Mouse (Mus musculus) heart, postnatal 4 days (tissue): ENCODE measurements at regions not wholly inside any gene's neighbourhood (a gene's known extent, or its start where the extent isn't known, plus 50 kb on each side); places are given as distances from the start of the nearest gene placed in this dataset.

Experiments used
- DNase-seq: peaks from one replicate; pipeline ENCODE4 v3.0.0; 2021

DNA sequence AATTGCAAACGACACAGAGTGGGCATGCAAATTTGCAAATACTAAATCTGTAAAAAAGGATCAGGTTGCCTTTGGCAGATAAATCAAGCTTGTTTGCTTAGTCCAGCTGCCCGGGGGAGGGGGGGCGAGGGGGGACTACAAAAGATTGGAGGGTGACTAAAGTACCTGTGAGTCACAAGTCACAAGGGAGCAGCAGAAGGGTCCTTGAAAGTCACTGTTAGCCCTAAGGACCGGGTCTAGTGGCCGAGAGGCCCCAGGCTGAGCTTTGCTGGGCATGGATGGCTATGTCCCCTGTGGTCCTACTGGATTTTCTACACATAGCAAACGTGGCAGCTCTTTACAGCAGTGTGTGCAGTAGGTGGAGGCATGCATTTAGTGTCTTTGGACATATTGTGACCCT, 118.4 kb upstream of the Pitx1 start:
- DNase-seq = no peak

DNA sequence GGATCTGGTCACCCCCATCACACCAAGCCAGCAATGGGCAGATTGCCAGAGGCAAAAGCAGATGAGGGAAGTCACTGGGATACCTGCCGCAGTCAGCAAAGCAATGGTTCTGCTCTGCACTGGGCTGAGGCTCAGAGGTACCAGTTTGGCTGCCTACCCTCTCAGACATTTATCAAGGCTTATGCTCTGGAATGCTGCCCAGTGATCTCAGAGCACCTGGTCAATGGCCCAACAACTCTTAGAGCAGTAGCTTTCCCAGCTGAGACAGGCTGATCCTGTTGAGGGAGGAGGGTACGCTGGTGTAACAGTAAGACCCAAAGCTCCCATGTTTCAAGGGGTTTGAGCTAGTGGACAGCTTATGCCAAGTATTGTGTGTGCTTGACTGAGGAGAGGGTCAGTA, 117.4 kb upstream of the Pitx1 start:
- DNase-seq = no peak

- DNase-seq = no peak
These were observed 114.8 kb upstream of the Pitx1 start for GRCm38 (mm10) chr13:55950773-55951172.

DNA sequence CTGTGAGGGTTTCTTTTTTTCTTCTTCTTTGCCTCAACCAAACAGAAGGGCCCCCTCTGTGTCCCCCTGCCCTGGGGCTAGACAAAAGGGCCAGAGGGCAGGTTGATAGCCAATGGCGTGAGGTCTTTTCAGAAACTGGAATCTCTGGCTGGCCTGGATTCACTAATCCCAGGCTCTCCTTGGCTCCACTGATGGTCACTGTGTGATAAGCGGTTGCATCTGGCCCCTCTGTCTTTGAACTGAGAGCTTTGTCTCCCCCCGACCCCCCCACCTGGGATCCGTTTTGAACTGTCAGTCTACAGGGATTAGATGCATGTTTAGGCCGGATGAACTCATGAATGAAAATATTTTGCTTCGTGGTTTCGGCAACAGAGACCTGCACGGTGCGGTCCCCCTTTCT, 112.6 kb upstream of the Pitx1 start:
- no peak for DNase-seq

GRCm38 (mm10) chr13:55948144-55948543, 112.2 kb upstream of the Pitx1 start:
- no peak for DNase-seq

DNA sequence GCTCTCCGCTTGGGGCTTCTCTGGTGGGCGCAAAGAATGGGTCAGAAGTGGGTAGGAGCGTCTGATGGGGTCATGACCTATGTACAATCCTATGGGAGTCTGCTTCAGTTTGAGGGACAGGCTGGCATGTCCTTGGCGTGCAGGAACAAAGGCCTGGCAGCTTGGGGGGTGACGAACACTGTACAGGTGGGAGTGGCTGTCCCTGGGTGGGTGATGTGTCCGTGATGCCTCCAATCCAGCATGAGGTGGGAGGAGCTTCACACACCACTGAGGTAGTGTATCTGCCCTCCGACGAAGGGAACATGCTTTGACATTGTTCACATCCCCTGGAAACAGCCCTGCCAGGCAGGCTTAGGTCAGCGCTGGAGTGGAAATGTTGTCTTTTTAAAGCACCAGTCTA, 101.4 kb upstream of the Pitx1 start:
- DNase-seq = no peak

DNA sequence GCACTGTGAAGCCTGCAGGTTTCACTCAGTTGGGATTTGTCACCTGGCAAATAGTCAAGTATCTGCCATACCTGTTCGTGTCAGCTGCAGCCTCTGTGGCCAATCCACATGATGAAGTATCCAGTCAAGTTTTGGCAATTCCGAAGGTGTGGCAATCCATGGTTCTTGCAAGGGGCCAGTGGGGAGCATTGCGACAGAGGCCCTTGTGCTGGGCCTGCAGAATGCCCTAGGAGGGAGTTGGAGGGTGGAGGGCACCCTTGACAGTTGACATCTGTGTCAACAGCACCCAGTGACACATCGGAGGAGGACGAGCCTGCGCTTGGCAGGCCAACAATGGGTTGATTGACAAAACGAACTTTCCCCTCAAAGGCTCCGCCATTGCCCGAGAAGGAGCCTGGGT, 101.0 kb upstream of the Pitx1 start:
- no peak for DNase-seq

DNA sequence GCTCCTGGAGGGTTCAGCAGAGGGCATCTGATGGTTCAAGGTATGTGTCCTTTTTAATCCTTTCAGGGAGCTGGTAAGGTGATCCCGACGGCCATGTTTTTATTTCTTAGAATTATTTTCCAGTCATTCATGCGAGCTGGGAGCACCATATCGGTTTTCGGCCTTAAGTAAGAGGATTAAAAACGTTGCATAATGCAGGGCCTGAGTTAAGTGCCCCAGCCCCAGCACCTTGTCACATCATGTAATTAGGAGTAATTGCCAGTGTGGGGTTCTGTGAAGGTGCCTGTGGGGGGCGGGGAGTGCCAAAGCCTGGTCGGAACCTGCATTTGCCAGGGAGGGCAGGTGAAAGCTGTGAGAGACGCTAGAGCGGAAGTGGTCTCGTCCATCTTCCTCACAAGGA, 94.6 kb upstream of the Pitx1 start:
- no peak for DNase-seq

DNA sequence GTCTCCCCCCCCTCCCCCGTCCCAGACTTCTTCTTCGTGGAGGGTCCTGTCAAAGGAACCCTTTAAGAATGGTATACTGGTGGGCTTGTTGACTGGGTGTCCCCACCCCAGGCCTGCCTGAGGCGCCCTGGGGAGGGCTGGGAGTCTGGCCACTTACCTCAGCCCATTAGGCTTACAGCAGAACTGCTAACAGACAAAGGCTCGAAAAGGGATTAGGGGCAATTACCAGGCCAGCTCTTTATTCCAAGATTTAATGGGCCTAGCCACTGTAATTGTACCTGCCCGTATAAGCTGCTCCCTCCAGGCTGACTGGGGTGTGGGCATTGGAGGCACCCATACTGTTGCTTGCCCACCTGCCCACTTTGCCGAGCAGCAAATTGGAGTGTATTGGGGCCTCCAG, 93.8 kb upstream of the Pitx1 start:
- no peak for DNase-seq

DNA sequence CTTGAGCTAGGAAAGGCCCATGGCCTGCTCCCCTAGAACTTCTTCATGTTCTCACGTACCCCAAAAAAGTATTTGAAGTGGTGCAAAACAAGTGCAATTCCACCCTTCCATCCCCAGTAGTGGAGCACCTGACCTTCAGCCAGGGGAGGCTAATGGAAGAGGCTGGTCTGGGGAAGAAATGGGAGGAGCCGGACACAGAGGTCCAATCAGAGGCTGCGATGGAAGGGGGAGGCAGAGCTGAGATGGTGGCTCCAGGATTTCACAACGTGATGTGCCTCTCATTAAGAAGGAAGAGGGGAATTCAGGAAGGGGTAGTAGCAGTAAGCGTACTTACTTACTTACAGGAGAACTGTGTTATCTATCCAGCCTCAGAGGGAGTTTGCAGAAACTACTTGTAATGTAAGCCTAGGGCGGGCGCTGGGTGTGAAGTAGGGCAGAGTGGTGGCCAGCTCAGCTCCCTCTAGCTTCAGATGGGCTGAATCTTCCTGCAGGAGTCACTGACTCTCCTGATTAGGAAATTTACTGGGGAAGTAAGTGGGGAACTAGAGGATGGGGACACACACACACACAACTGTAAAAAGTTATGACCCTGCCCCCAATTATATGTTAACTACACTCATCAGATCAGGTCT, 87.6 kb upstream of the Pitx1 start:
- no peak for DNase-seq

DNA sequence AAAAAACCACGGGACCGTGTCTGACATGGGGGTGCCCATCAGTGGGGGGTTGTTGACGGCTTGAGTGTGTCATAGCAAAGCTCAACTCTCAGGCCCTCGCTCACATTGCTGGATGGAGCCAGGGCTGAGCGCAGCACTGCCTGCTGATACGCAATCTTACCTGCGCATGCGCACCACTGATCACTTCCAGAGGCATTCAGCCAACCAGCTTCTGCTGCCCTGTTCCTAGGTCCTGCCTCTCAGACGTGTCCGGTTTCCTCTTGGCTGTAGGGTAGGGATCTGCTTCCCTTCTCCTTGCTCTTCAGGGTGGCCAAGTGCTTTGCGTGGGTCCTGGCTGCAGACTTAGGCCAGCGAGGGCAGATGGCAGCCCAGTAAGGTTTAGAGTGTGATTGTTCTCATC, 81.3 kb upstream of the Pitx1 start:
- DNase-seq = no peak

- no peak for DNase-seq
These were observed 76.3 kb upstream of the Pitx1 start for GRCm38 (mm10) chr13:55912271-55912711.

DNA sequence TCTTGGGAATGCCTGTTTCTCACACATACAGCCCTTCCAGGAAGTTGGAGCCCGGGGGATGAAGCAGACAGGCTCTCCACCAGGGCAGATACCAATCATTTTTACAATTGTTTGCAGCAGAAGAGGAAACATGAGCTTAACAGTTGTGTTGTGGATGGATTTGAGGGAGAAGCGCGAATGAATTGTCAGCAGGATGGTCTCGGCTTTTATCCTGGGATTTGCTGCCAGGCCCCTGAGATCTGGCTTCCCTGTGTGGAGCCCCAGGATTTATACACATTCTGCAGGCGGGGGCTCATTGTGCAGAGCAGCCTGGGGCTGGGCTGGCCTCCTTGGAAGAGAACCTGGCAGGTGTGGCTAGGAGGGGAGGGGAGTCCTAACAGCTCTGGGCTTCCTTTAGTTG, 73.9 kb upstream of the Pitx1 start:
- no peak for DNase-seq

- DNase-seq = no peak
These were observed 68.9 kb upstream of the Pitx1 start for GRCm38 (mm10) chr13:55904884-55905283.

GRCm38 (mm10) chr13:55902255-55902654, 66.3 kb upstream of the Pitx1 start:
- no peak for DNase-seq

GRCm38 (mm10) chr13:55900190-55900526, 64.2 kb upstream of the Pitx1 start:
- no peak for DNase-seq

DNA sequence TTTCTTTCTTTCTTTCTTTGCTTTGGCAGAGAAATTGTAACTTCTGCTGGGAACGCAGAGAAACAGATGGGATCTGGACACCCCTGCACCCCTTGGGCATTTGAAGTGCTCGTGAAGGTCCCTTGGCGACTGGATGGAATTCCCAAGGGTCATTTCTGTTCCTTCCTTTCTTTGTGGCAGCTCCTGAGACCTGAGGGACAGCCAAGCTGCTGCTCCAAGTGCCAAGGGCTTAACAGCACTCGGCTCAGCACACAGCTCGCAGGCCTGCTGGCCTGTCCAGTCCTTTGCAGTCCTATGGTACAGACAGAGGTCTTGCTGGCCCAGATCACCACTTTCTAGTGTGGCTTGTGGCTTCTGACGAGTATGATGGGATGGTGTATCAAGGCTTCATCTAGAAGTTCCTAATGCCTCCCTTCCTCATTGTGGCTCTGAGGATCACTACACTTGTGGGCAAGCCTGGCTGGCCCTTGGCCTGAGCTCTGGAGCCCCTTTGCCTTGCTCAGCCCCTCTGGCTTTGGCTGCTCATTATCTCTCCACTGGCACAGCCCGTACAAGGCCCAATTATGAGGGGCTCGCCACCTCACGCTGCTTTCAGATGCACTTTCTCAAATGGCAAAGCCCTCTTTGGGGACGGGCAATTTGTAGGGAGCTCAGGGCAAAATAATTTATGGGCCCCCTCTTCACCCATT, 63.7 kb upstream of the Pitx1 start:
- no peak for DNase-seq

DNA sequence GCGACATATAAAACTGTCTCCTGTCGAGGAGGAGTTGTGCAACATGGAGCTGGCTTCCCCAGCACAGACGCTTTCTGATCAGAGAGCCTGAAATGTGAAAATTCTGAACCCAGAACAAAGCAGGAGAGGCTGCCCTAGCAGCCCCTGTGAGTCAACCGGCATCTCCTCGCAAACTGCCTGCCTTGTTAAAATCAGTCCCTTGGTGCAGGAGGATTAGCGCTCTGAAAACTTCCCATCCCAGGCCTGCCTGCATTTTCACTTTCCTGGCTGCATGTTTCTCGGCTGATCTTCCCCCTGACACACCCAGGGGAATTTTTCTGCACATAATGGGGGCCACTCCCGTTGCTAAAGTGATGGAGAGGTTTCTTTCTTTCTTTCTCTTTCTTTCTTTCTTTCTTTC, 63.0 kb upstream of the Pitx1 start:
- no peak for DNase-seq

- DNase-seq = no peak
These were observed 62.4 kb upstream of the Pitx1 start for GRCm38 (mm10) chr13:55898257-55898950.

- no peak for DNase-seq
These were observed 59.5 kb upstream of the Pitx1 start for GRCm38 (mm10) chr13:55895505-55895904.

GRCm38 (mm10) chr13:55893154-55894018, 57.4 kb upstream of the Pitx1 start:
- DNase-seq = no peak

GRCm38 (mm10) chr13:55892250-55892649, 56.3 kb upstream of the Pitx1 start:
- DNase-seq = no peak

GRCm38 (mm10) chr13:55887099-55887736, 51.2 kb upstream of the Pitx1 start:
- no peak for DNase-seq
